Mouse (Mus musculus) spleen, adult 2 months (tissue): ENCODE measurements at regions not wholly inside any gene's neighbourhood (a gene's known extent, or its start where the extent isn't known, plus 50 kb on each side); places are given as distances from the start of the nearest gene placed in this dataset.

Experiments
- DNase-seq, 2 experiments: peaks; one replicate each; pipeline versions ENCODE4 v3.0.0 to v3.0.0-alpha.2; 2012 to 2021; ENCODE audit warnings: low spot score in 2 of 2, low read depth in 1 of 2
- H3K27ac ChIP-seq: fragments of 200-500 bp; 2 replicates; pipeline ENCODE4 v1.5.1; 2012; ENCODE audit warnings: low read length, inconsistent platforms; ENCODE audit not compliant: insufficient read depth
- H3K27me3 ChIP-seq: fragments of 200-500 bp; 2 replicates; pipeline ENCODE4 v1.6.1; 2012; ENCODE audit warnings: mild to moderate bottlenecking, moderate library complexity, low read length, inconsistent platforms; ENCODE audit not compliant: control insufficient read depth, insufficient read depth
- H3K36me3 ChIP-seq: fragments of 200-500 bp; 2 replicates; pipeline ENCODE4 v1.6.1; 2012; ENCODE audit warnings: mild to moderate bottlenecking, low read length, inconsistent platforms; ENCODE audit not compliant: control insufficient read depth, insufficient read depth
- H3K4me1 ChIP-seq: fragments of 200-500 bp; 2 replicates; pipeline ENCODE4 v1.6.1; 2011; ENCODE audit warnings: inconsistent platforms; ENCODE audit not compliant: control insufficient read depth, insufficient read depth, insufficient read length
- H3K4me3 ChIP-seq: fragments of 200-500 bp; 2 replicates; pipeline ENCODE4 v1.5.1; 2011; ENCODE audit warnings: mild to moderate bottlenecking, inconsistent platforms; ENCODE audit not compliant: insufficient read depth, insufficient read length; ENCODE audit errors: extremely low read depth
- CTCF ChIP-seq: fragments of 200-500 bp; IDR thresholded peaks from 2 replicates; pipeline ENCODE4 v1.5.1; 2011; ENCODE audit warnings: mild to moderate bottlenecking, inconsistent platforms; ENCODE audit not compliant: insufficient read depth, insufficient read length, insufficient replicate concordance; ENCODE audit errors: extremely low read depth
- POLR2A ChIP-seq: fragments of 200-500 bp; IDR thresholded peaks from 2 replicates; pipeline ENCODE4 v1.6.1; 2011; ENCODE audit warnings: low read depth, low read length, inconsistent platforms
- WGBS: fragments of 180-500 bp; shearing (Covaris S2); methylation state at CpG from one replicate; pipeline ENCODE4 v1.1.7; 2018; 5-methylcytosine and 5-hydroxymethylcytosine counted together

- Histone ChIP-seq H3K27ac (no peak overlapping the region), H3K4me3 (no peak overlapping the region), H3K4me1 (no peaks in the 10 kb centered on the region), H3K36me3 (no peaks in the 10 kb centered on the region), H3K27me3 (no peaks in the 10 kb centered on the region)
- WGBS, result 84% methylated on average over 5 of the region's 5 CpGs
- no peak for TF ChIP-seq CTCF
- no peak for DNase-seq
Observed at GRCm38 (mm10) chr12:35248476-35248875, 201.5 kb downstream of the Snx13 start.

- no peaks in the 10 kb centered on the region for H3K4me1 ChIP-seq
- H3K27ac ChIP-seq, result no peak overlapping the region
- H3K36me3 ChIP-seq, result no peaks in the 10 kb centered on the region
- WGBS, result 73% methylated on average over 5 of the region's 5 CpGs
- TF ChIP-seq CTCF (no peak), POLR2A (no peak)
- H3K27me3 ChIP-seq, result no peaks in the 10 kb centered on the region
- no peak overlapping the region; the same call in 1 of the 2 replicates for H3K4me3 ChIP-seq
- DNase-seq, result no peak
Observed at GRCm38 (mm10) chr12:35246226-35247014, 199.4 kb downstream of the Snx13 start.

- no peak for DNase-seq
- H3K27ac ChIP-seq, result no peak overlapping the region
Observed at GRCm38 (mm10) chr12:35232322-35232673, 185.3 kb downstream of the Snx13 start.

GRCm38 (mm10) chr12:35231414-35232321, 184.7 kb downstream of the Snx13 start:
- DNase-seq, result no peak
- Histone ChIP-seq H3K27me3 (no peaks in the 10 kb centered on the region), H3K36me3 (no peaks in the 10 kb centered on the region), H3K27ac (no peak overlapping the region), H3K4me1 (no peaks in the 10 kb centered on the region), H3K4me3 (no peak overlapping the region)
- no peak for TF ChIP-seq CTCF
- TF ChIP-seq POLR2A, result no peak

More at GRCm38 (mm10) chr12:35232322-35232673, 185.3 kb downstream of the Snx13 start:
- Histone ChIP-seq H3K4me1 (no peaks in the 10 kb centered on the region), H3K27me3 (no peaks in the 10 kb centered on the region), H3K4me3 (no peak overlapping the region), H3K36me3 (no peaks in the 10 kb centered on the region)
- WGBS, result 85% methylated on average over 2 of the region's 2 CpGs
- TF ChIP-seq CTCF (no peak), POLR2A (no peak)

GRCm38 (mm10) chr12:35220429-35220828, 173.4 kb downstream of the Snx13 start:
- H3K36me3 ChIP-seq, result no peaks in the 10 kb centered on the region
- H3K4me3 ChIP-seq, result no peak overlapping the region
- no peak for TF ChIP-seq CTCF
- TF ChIP-seq POLR2A, result no peak
- H3K27me3 ChIP-seq, result no peaks in the 10 kb centered on the region; the same call in 1 of the 2 replicates
- H3K27ac ChIP-seq, result no peak overlapping the region
- H3K4me1 ChIP-seq, result no peaks in the 10 kb centered on the region
- no peak for DNase-seq

- no peak for DNase-seq
- Histone ChIP-seq H3K36me3 (no peaks in the 10 kb centered on the region), H3K4me3 (no peak overlapping the region), H3K4me1 (no peaks in the 10 kb centered on the region), H3K27me3 (no peaks in the 10 kb centered on the region; the same call in 1 of the 2 replicates), H3K27ac (no peak overlapping the region)
- no peak for TF ChIP-seq POLR2A
- TF ChIP-seq CTCF, result no peak
Observed at GRCm38 (mm10) chr12:35220002-35220401, 173.0 kb downstream of the Snx13 start.
